Comparison of ENCODE assay signal across 8 mouse cellular contexts in the genomic region with DNA sequence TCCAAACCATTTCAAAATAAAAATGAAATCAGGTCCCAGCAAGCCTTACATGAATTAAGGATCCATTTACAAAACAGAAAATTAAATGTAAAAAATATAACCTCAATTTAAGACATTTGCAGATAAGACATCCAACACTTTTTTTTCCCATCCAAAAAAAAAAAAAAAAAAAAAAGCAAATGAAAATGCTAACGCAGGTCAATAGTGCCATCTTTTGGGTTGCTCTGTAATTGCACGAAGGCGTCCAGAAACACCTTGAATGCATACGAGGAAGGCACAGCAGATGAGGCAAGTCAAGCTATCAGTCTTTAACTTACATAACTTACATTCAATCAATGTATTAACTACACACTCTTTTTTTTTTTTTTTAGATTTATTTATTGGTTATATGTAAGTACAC. TPM values are rescaled to one million over a fixed set of nuclear protein-coding genes. Genes with fewer than 3 reads are reported as not detected.
DNase-seq lines count a peak whose midpoint lies in the region; ATAC-seq and TF ChIP-seq lines count a peak whose summit lies in the region.

No protein-coding gene starts in this region.

- H3K27ac ChIP-seq in kidney, embryonic 16.5 days (ENCODE audit: low read length) = no peak overlapping the region
- H3K27ac ChIP-seq in stomach, postnatal 0 days (replicated peaks) = no peak overlapping the region

- peak; percentile 25 for DNase-seq in kidney, adult 11 months
- DNase-seq in CD4-positive helper T cell, adult 2 months (ENCODE audit: low read depth, low spot score) = peak; percentile 31
- peak; percentile 14 for DNase-seq in Muller cell, postnatal 12 days (ENCODE audit: inconsistent ontology term)
- DNase-seq in embryo, embryonic 10 days (ENCODE audit: low spot score) = peak; percentile 73
- DNase-seq in left cerebral cortex, postnatal 10 days (ENCODE audit: extremely low spot score in 1 of 2, low spot score in 2 of 2) = peak; percentile 41 to 55
- DNase-seq in stomach, postnatal 0 days (ENCODE audit: low spot score) = peak; percentile 44

- intact Hi-C loops in left cerebral cortex, postnatal 10 days (cut with DNase I) = loop anchor here (2.0 to 5.0 kb wide), 2 partner anchors 876 to 1418 kb away; no protein-coding TSS in a partner anchor

- no peak overlapping the region for H3K4me2 ChIP-seq in kidney, embryonic 16.5 days (replicated peaks; ENCODE audit: low read depth, low read length)
- no peak overlapping the region for H3K4me2 ChIP-seq in stomach, postnatal 0 days (replicated peaks; ENCODE audit: low read depth)

- no peaks in the 10 kb centered on the region for H3K27me3 ChIP-seq in kidney, embryonic 16.5 days (ENCODE audit: insufficient read depth, low read length)
- no peaks in the 10 kb centered on the region for H3K27me3 ChIP-seq in stomach, postnatal 0 days (ENCODE audit: control insufficient read depth, insufficient read depth, low read length)

- no peaks in the 10 kb centered on the region for H3K4me1 ChIP-seq in kidney, embryonic 16.5 days (ENCODE audit: insufficient read depth, low read length)
- no peaks in the 10 kb centered on the region for H3K4me1 ChIP-seq in stomach, postnatal 0 days (replicated peaks; ENCODE audit: control insufficient read depth, insufficient read depth)

- no peak for ATAC-seq in kidney, embryonic 16.5 days (ENCODE audit: low FRiP score, low TSS enrichment)
- no peak for ATAC-seq in stomach, postnatal 0 days (ENCODE audit: low FRiP score, low TSS enrichment)
- no peak for ATAC-seq in frontal cortex, adult (ENCODE audit: low TSS enrichment)

- peak; percentile 87 for TF ChIP-seq CTCF in stomach, postnatal 0 days (IDR thresholded peaks at IDR 0.05; ENCODE audit: low read depth)

- no peak overlapping the region for H3K9ac ChIP-seq in kidney, embryonic 16.5 days (replicated peaks; ENCODE audit: low read length)
- H3K9ac ChIP-seq in stomach, postnatal 0 days (ENCODE audit: low read length) = no peak overlapping the region

- H3K4me3 ChIP-seq in kidney, embryonic 16.5 days (ENCODE audit: low read length) = no peak overlapping the region
- no peak overlapping the region for H3K4me3 ChIP-seq in stomach, postnatal 0 days (ENCODE audit: low read depth, low read length)

- H3K36me3 ChIP-seq in kidney, embryonic 16.5 days (ENCODE audit: insufficient read depth, low read length) = 0 out of 2 replicates have a peak, but pooled peaks cover 2% of the 10 kb centered on the region
- H3K36me3 ChIP-seq in stomach, postnatal 0 days (ENCODE audit: control insufficient read depth, insufficient read depth, low read length) = no peaks in the 10 kb centered on the region

- H3K9me3 ChIP-seq in kidney, embryonic 16.5 days (ENCODE audit: low read length) = no peaks in the 10 kb centered on the region
- H3K9me3 ChIP-seq in stomach, postnatal 0 days (ENCODE audit: control insufficient read depth, low read length) = no peaks in the 10 kb centered on the region

- whole genome bisulfite sequencing in kidney, embryonic 16.5 days = 36% methylated on average over 4 of the region's 4 CpGs
- 24% methylated on average over 4 of the region's 4 CpGs for whole genome bisulfite sequencing in stomach, postnatal 0 days

- no peak for TF ChIP-seq EP300 in stomach, postnatal 0 days (optimal IDR thresholded peaks at IDR 0.05)

RNA-seq across cellular contexts. Expression of a gene that starts 20.3 kb away (rescaled TPM):
- polyA plus RNA-seq in kidney, embryonic 16.5 days (2015; fragmentation: Nextera tagmentation; extraction: Ambion mirVana) = 31.3 and 35.1 TPM in 2 replicates
- 10 to 100 TPM; 17.8 to 18.5 TPM for total RNA-seq in left cerebral cortex, postnatal 10 days (2021)
- 14.7 and 15.5 TPM in 2 replicates for polyA plus RNA-seq in stomach, postnatal 0 days (2015; fragmentation: Nextera tagmentation; extraction: Ambion mirVana)

Comparison
In these comparisons a context has a peak if more than half of its experiments do, and no peak if none do; other contexts are left out.
1. DNase-seq: peak in every context shown above with its lines; median percentile 73 in embryo, embryonic 10 days; 48 in left cerebral cortex, postnatal 10 days; 44 in stomach, postnatal 0 days; 31 in CD4-positive helper T cell, adult 2 months; 25 in kidney, adult 11 months; 14 in Muller cell, postnatal 12 days.